Mouse (Mus musculus): ENCODE data around the gene Dcaf12l1.
A peak's percentile ranks its signal among the peaks of the same experiment; 100 is the strongest.
"Not testable (repeated sequence)": the region's sequence is repeated elsewhere in the genome, so short reads cannot be mapped to it uniquely, and the experiment has no call there.

The Dcaf12l1 gene

DNA sequence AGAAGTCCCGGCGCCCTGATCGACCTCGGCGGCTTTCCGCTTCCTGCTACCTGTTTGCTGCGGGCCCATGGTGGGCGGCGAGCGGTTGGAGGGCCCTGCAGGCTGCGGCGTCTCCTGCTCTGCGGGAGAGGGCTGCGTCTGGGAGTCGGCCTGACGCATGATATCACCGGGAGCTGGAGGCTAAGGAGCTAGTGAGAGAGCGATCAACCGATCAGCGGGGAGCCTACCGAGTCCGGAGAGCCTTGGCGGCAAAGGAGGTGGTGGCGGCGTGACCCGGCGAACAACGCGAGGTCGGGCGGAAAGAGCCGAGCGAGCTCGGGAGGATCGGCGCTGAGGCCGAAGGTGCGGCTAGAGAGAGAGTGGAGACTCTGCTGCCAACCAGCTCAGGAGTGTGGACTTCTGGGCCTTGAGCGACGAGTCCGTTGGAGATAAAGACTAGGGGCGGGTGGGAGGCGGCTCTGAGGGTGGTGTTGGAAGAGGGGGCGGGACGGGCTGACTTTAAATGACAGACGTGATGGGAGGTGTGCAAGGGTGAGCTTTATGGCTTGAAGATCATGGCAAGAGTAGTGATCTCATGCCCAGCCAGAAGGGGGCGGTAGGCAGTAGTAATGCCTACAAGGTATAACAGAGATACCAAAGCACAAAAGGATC is at the start of gene Dcaf12l1:
Dcaf12l1 (minus strand) TSS at position 437 of the 651 bp plus-strand sequence.
- DNase-seq (ENCODE audit: low spot score) = peak; percentile 68

DNA sequence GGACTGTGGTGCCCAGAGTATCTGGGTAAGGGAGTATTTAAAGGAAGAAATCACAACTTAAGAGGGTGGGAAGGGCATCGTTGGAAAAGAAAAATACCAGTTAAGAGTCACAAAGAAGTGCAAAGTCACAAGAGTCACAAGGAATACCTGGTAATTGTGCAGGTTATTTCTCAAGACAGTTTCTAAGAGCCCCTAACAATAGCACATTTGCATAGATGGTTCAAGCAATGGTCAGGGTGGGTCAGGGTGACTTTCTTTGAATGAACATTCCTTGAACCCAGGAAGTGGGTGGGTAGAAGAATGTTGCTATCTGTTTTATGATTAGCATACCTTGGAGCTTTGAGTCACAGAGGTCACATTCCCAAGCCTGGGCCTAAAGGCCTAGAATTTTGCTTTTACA is 19.4 kb upstream of the Dcaf12l1 start:
- not testable (repeated sequence) for DNase-seq (ENCODE audit: low spot score)

DNA sequence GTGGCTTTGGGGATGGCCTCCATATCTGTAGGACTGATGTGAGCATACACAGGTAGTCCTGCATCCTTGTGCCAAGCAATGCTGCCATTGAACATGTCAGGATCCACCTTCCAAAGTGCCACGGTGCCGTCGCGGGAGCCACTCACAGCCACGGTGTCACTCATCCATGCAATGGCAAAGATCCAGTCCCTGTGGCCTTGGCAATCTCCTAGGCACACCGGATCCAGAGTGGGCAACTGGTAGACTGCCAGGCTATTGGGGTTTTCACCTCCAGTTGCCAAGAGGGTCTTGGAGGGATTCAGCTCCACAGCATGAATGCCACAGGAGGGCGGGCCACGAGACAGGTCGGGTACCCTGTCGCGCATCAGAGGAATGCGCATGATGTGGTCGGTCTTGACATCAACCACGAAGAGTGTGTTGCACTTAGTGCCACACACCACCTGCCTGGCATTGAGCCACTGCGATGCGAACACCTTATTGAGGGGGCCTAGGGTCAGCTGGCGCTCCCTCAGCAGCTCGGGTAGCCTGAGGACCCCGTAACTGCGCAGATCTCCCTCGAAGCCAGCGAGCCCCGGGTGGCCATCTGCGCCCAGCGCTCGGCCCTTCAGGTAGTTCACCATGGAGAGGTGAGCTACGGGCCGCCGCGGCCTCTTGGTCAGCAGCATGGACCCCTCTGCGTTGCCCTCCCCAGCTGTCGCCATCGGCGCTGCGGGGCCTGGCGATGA is 799 bp downstream of the Dcaf12l1 start:
- DNase-seq (ENCODE audit: low spot score) = no peak
